Mouse (Mus musculus) layer of hippocampus, postnatal 25 days (tissue): Measurements from ENCODE around the gene Pitpnm3. TPM values are rescaled to one million over a fixed set of nuclear protein-coding genes. Genes with fewer than 3 reads are reported as not detected.

Experiments used
- DNase-seq, 2 experiments: peaks; one replicate each; pipeline ENCODE4 v3.0.0; 2022; ENCODE audit warnings: mixed read lengths in 2 of 2, low spot score in 1 of 2; ENCODE audit errors: extremely low spot score in 1 of 2
- total RNA-seq, 2 experiments: library from RNA; stranded (reverse); gene quantifications; 2 replicates each; pipeline ENCODE4 v1.2.3; 2021

The Pitpnm3 gene
- total RNA-seq, 2 experiments from 2014 or later = 25.0 to 27.9 TPM

- no peak for DNase-seq
Measured at GRCm38 (mm10) chr11:72025843-72026242, 109.7 kb downstream of the Pitpnm3 start.

DNA sequence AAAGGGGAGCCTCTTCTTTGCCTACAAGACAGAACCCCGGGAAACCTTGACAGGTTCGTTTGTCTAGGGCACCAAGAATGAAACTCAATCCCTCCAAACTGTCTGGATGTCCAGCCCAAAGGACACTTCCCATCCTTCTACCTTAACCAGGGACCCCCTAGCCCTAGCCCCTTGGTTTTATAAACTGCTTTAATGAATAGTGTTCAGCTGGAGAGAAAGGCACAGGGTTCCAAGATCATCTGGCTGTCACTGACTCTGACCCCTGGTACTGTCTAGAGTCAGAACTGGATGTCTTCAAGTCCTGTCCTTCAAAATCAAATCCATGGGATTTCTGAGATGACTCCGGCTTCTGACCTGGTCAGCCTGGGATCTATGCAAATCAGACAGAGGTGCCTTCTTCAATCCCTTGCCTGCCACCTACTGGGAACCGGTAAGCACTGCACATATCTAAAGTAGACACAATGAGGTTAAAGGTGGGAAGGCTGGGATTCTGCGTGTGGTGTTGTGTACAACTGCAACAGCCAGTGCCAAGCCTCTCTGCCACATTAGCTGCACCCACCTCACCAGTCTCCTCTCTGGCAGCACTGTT lies 111.3 kb downstream of the Pitpnm3 start:
- DNase-seq = peak in 1 of 2 experiments; percentile 76

DNA sequence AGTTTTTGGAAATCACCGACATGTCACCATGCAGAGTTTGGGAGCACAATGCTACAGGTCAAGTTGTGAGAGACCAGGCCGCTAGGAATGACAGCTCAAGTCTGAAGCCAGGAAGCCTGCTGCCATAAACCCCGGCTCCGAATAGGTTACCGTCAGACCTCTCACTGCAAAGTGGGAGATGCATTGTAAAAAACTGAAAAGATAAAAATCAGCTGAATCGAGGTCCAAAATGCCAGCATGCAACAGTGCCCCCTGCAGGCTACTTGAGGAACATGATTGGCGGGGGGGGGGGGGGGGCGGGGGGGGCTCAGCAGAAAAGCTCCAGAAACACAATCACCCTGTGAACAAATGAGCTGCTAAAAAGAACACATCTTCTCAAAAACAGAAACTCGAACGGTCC lies 112.0 kb downstream of the Pitpnm3 start:
- DNase-seq = peak in 1 of 2 experiments; percentile 59

DNA sequence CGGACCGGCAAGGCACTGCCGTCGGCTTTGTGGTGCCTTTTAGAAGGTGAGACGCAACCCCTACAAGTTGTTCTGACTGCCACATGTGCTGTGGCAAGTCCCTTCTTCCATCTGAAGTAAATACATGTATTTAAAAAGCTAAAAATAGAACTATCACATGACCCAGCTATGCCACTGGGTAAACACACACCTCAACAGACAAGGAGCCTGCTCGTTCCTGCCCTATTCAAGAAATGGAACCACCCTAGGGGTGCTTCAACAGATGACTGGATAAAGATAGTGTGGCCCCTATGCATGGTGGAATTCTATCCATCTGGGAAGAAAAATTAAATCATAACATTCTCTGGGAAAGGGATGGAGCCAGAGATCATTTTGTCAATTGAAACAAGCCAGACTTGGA lies 112.8 kb downstream of the Pitpnm3 start:
- no peak for DNase-seq

GRCm38 (mm10) chr11:72021015-72021414 lies 114.6 kb downstream of the Pitpnm3 start:
- no peak for DNase-seq

- DNase-seq = no peak
Measured at GRCm38 (mm10) chr11:72017253-72017601, 118.4 kb downstream of the Pitpnm3 start.

GRCm38 (mm10) chr11:72016518-72017252 lies 118.9 kb downstream of the Pitpnm3 start:
- no peak for DNase-seq

DNA sequence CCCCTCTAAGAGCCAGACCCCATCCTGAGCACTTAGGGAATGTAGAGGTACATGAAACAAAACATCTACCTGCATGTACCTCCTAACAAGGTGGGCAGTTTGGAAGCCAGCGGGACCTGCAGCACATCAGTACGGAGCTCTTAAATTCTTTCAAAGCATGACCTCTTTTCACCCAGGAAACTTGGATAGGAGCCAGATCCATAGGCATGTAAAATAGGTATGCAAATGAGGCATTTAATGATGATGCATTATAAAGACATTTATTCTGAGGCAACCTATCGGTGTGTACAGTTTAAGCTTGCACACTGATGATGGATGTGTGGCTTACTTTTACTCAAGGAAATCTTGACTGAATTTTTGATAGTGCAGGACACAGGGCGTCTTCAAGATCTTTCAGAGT lies 120.9 kb downstream of the Pitpnm3 start:
- DNase-seq = no peak

DNA sequence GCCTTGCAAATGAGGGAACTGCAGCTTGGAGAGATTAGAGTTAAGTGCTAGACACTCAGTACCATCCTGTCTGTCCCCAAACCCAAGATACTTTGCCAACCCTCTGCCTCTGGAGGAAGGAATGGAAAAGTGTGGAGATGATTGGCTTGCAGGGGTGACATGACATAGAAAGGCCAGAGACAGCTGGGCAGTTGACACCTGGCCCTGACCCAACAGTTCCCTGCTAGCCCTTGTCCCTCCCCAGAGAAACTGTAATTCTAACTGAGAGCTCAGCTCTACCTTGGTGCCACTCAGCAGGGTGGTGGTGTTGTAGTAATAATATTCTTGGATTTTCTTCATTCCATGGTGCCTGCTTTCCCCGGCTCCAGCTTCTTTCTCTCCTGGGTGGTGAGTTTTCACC lies 123.6 kb downstream of the Pitpnm3 start:
- no peak for DNase-seq

DNA sequence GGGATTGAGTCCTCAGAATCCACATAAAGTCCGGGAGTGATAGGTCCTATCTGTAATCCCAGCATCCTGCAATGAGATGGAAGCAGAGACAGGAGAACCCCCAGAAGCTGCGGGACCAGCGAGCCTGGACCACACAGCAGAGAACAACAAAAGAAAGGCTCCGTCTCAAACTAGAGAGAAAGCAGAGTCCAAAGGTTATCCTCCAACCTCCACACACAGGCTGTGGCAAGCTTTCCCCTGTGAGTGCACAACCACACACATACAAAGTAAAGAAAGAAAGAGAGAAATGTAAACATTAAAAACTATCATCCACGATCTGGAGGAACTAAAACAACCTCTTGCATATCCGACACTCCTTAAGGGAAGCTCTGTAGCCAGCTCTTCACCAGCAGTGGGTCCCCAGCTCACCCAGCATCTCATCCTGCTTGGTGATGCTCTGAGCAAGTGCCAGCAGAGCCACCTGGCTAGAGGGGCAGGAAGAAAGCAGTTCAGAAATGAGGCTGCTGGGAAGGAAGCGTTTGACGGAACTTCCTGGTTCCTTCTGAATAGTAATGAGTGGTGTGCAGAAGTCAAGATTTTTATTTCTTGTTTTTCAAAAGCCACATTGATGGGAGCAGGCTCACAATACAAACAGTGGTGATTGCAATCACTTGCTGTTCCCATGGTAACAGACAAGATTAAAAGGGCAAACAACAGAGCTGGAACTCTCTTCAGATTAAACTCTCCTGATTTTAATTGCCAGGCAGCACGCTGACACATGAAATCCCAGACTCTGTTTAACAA lies 124.4 kb downstream of the Pitpnm3 start:
- DNase-seq = no peak

GRCm38 (mm10) chr11:72010367-72010766 lies 125.2 kb downstream of the Pitpnm3 start:
- DNase-seq = no peak

- no peak for DNase-seq
Measured at GRCm38 (mm10) chr11:72005547-72005946, 130.0 kb downstream of the Pitpnm3 start.

DNA sequence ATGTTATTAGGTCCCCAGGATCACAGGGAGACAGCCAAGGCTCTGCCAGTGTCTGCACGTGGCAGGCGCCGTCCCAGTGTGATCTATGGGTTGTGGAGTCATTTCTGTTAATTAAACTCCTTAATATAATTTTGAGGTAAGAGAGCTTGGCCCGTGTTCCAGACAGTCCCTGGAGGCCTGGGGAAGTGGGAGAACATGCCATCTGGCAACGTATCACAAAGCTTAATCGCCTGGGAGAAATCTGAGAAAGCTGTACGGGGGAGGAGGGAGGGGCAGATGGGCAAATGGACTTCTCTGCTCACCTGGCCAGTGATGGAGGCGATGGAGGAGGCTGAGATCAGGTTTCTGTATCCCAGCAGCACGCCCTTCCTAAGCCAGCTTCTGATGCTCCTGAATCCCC lies 132.4 kb downstream of the Pitpnm3 start:
- no peak for DNase-seq

- peak in 1 of 2 experiments; percentile 62 for DNase-seq
Measured at GRCm38 (mm10) chr11:72002138-72002853, 133.3 kb downstream of the Pitpnm3 start.

- DNase-seq = no peak
Measured at GRCm38 (mm10) chr11:72000194-72000593, 135.4 kb downstream of the Pitpnm3 start.

Other genes with a start within 250 kb of the Pitpnm3 start
- not detected for gene Aipl1, start 98.3 kb downstream of the Pitpnm3 start, total RNA-seq
- gene Pimreg, start 93.7 kb downstream of the Pitpnm3 start, total RNA-seq = under 1 TPM; 0.40 to 0.89 TPM
- gene Gm43951, start 71.1 kb upstream of the Pitpnm3 start, total RNA-seq = 10 to 100 TPM in 1 of 2 experiments, 1 to 10 TPM in 1; 8.2 to 12.9 TPM
- gene 4933427D14Rik, start 71.7 kb upstream of the Pitpnm3 start, total RNA-seq = 10 to 100 TPM; 21.1 to 27.1 TPM
- gene Txndc17, start 71.8 kb upstream of the Pitpnm3 start, total RNA-seq = 10 to 100 TPM; 31.8 to 36.8 TPM
- 10 to 100 TPM; 14.5 to 16.4 TPM for gene Med31, start 79.8 kb upstream of the Pitpnm3 start, total RNA-seq
- gene Slc13a5, start 131.4 kb upstream of the Pitpnm3 start, total RNA-seq = 10 to 100 TPM in 1 of 2 experiments, 1 to 10 TPM in 1; 9.9 to 12.2 TPM
- 1 to 10 TPM; 2.4 to 3.3 TPM for gene Xaf1, start 165.9 kb upstream of the Pitpnm3 start, total RNA-seq
- not detected for gene Fbxo39, start 178.7 kb upstream of the Pitpnm3 start, total RNA-seq
- gene Tekt1, start 226.7 kb upstream of the Pitpnm3 start, total RNA-seq = 1 to 10 TPM; 2.7 to 3.1 TPM